Mouse (Mus musculus) lung, adult 2 months (tissue): ENCODE measurements at regions not wholly inside any gene's neighbourhood (a gene's known extent, or its start where the extent isn't known, plus 50 kb on each side); places are given as distances from the start of the nearest gene placed in this dataset.

Experiments
- CTCF ChIP-seq: fragments of 200-500 bp; IDR thresholded peaks from 2 replicates; pipeline ENCODE4 v1.5.1; 2011; ENCODE audit warnings: mild to moderate bottlenecking, low read length, control low read depth; ENCODE audit not compliant: insufficient read depth
- POLR2A ChIP-seq: fragments of 200-500 bp; IDR thresholded peaks from 2 replicates; pipeline ENCODE4 v1.6.1; 2011; ENCODE audit warnings: low read depth, mild to moderate bottlenecking, control low read depth, low read length, borderline replicate concordance; ENCODE audit errors: extremely low read depth

GRCm38 (mm10) chr15:7708836-7709235 is 101.8 kb upstream of the Gdnf start:
- TF ChIP-seq CTCF (no peak), POLR2A (no peak)
